Mouse (Mus musculus) megakaryocyte-erythroid progenitor cell, adult 5-6 weeks (primary cell): ENCODE measurements around the gene Celsr3. TPM values are rescaled to one million over a fixed set of nuclear protein-coding genes. Genes with fewer than 3 reads are reported as not detected.
A peak's percentile ranks its signal among the peaks of the same experiment; 100 is the strongest.

Experiments used
- ATAC-seq: replicated peaks from 2 replicates; pipeline ENCODE4 v1.8.0; 2016; ENCODE audit warnings: mild to moderate bottlenecking, inconsistent platforms; ENCODE audit not compliant: severe bottlenecking, poor library complexity, low FRiP score, low TSS enrichment
- total RNA-seq, 2 experiments: library from RNA; stranded (forward) in 1 of 2; stranded (reverse) in 1 of 2; fragments of 200-1000, 215-1000 nt in 1 of 2; fragments of >200 nt in 1 of 2; fragmentation: Nextera tagmentation in 1 of 2; gene quantifications; 2 replicates each; pipeline ENCODE4 v1.2.3; 2014 to 2017

Gene Celsr3
- total RNA-seq (2014; fragmentation: Nextera tagmentation): not detected in 2 replicates
- total RNA-seq (2017): 0.05 TPM in 1 of 2 replicates, not detected in the other

GRCm38 (mm10) chr9:108825820-108826699 lies at the start of gene Celsr3:
Gene Celsr3 (plus strand): TSS chr9:108826320.
- ATAC-seq: peak; percentile 64

GRCm38 (mm10) chr9:108776614-108777013 lies 49.5 kb upstream of the Celsr3 start:
- peak; percentile 82 for ATAC-seq

- peak; percentile 45; the same call in 1 of the 2 replicates for ATAC-seq
These were observed 48.8 kb upstream of the Celsr3 start for GRCm38 (mm10) chr9:108777276-108777675.

GRCm38 (mm10) chr9:108780959-108781358 lies 45.2 kb upstream of the Celsr3 start:
- no peak for ATAC-seq

GRCm38 (mm10) chr9:108781891-108782290 lies 44.2 kb upstream of the Celsr3 start:
- no peak for ATAC-seq

GRCm38 (mm10) chr9:108782836-108783547 lies 43.1 kb upstream of the Celsr3 start:
- no peak for ATAC-seq

GRCm38 (mm10) chr9:108783548-108784463 lies 42.3 kb upstream of the Celsr3 start, which contains the start of gene Ip6k2:
Gene Ip6k2 (plus strand): TSS chr9:108783796.
- peak; percentile 98 for ATAC-seq

- ATAC-seq: no peak
These were observed 40.7 kb upstream of the Celsr3 start for GRCm38 (mm10) chr9:108785416-108785815.

GRCm38 (mm10) chr9:108786494-108786893 lies 39.6 kb upstream of the Celsr3 start:
- ATAC-seq: no peak

- ATAC-seq: no peak
These were observed 39.0 kb upstream of the Celsr3 start for GRCm38 (mm10) chr9:108787080-108787479.

GRCm38 (mm10) chr9:108788713-108789112 lies 37.4 kb upstream of the Celsr3 start:
- ATAC-seq: no peak

GRCm38 (mm10) chr9:108792307-108792706 lies 33.8 kb upstream of the Celsr3 start:
- ATAC-seq: peak; percentile 68

GRCm38 (mm10) chr9:108792730-108793129 lies 33.4 kb upstream of the Celsr3 start:
- peak; percentile 29; the same call in 1 of the 2 replicates for ATAC-seq

- ATAC-seq: no peak
These were observed 30.8 kb upstream of the Celsr3 start for GRCm38 (mm10) chr9:108795281-108795680.

GRCm38 (mm10) chr9:108795762-108796161 lies 30.4 kb upstream of the Celsr3 start:
- ATAC-seq: peak; percentile 84

- no peak for ATAC-seq
These were observed 29.7 kb upstream of the Celsr3 start for GRCm38 (mm10) chr9:108796351-108796981.

- no peak for ATAC-seq
These were observed 28.6 kb upstream of the Celsr3 start for GRCm38 (mm10) chr9:108797477-108797876.

- ATAC-seq: no peak
These were observed 27.5 kb upstream of the Celsr3 start for GRCm38 (mm10) chr9:108798508-108799075.
